Comparison of ENCODE assay signal across 1 mouse cellular context in genomic region chr2:25224766-25225752, GRCm38 (mm10).
TF ChIP-seq lines count a peak whose summit lies in the region.

No protein-coding gene starts in this region.

TF ChIP-seq in C2C12, 6 proteins besides CTCF, POLR2A, EP300 and RAD21:
- TF ChIP-seq MYOD1 (IDR thresholded peaks at IDR 0.05; ENCODE audit: control insufficient read depth, insufficient read length, low read depth) (no peak), USF1 (IDR thresholded peaks at IDR 0.05; ENCODE audit: low read depth) (no peak), MYOG (IDR thresholded peaks at IDR 0.05; ENCODE audit: control insufficient read depth, extremely low read depth, insufficient read length) (no peak), CEBPB (IDR thresholded peaks at IDR 0.05; ENCODE audit: low read depth) (no peak)
TF ChIP-seq in C2C12: peak in this region for 0.
